Mouse (Mus musculus): Measurements from ENCODE around the gene Lipc. TPM values are rescaled to one million over a fixed set of nuclear protein-coding genes. Genes with fewer than 3 reads are reported as not detected.
A peak's percentile ranks its signal among the peaks of the same experiment; 100 is the strongest.

The Lipc gene
- polyA plus RNA-seq, 1 experiment from 2014 or later = 0.38 TPM

DNA sequence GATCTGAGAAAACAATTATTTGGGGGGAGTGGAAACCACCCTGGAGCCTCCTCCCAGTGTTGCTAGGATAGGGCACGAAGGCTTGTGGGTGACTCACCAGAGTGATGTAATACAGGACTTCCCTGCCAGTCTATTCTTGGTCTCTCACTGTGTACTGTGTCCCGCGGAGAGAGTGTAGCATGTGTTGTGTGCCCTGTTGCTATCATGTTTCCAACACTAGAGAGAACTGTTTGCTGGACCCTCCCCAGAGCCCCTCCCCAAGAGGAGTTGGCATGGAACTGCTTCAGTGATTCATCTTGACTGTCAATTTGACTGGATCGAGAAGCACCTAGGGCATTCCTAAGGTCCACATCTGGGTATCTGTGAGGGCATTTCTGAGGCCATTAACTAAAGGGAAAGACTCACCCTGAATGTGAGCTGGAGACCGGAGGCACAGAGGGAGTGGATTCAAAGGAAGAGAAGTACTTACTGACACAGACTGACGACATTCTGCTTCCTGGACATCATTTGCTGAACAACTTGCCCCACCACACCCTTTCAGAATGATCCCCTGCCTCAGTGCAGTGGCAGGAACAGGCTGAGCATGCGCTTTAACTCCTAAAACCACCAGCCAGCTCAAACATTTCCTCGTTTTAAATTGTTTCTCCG, 9.2 kb downstream of the Lipc start:
- Histone ChIP-seq H3K4me2 (ENCODE audit: low read length) (no peak overlapping the region), H3K36me3 (ENCODE audit: control insufficient read depth, insufficient read depth, low read length) (no peaks in the 10 kb centered on the region), H3K27ac (ENCODE audit: low read depth, low read length) (no peak overlapping the region), H3K4me1 (ENCODE audit: control insufficient read depth, insufficient read depth, low read length) (no peaks in the 10 kb centered on the region), H3K4me3 (ENCODE audit: low read depth, low read length) (no peak overlapping the region), H3K9me3 (replicated peaks; ENCODE audit: control insufficient read depth, low read length) (no peaks in the 10 kb centered on the region), H3K9ac (ENCODE audit: low read length) (no peak overlapping the region), H3K27me3 (replicated peaks; ENCODE audit: control insufficient read depth, insufficient read depth, low read length) (no peaks in the 10 kb centered on the region)
- WGBS = 86% methylated on average over 9 of the region's 9 CpGs
- ATAC-seq (no peak), DNase-seq (ENCODE audit: low spot score) (no peak)

DNA sequence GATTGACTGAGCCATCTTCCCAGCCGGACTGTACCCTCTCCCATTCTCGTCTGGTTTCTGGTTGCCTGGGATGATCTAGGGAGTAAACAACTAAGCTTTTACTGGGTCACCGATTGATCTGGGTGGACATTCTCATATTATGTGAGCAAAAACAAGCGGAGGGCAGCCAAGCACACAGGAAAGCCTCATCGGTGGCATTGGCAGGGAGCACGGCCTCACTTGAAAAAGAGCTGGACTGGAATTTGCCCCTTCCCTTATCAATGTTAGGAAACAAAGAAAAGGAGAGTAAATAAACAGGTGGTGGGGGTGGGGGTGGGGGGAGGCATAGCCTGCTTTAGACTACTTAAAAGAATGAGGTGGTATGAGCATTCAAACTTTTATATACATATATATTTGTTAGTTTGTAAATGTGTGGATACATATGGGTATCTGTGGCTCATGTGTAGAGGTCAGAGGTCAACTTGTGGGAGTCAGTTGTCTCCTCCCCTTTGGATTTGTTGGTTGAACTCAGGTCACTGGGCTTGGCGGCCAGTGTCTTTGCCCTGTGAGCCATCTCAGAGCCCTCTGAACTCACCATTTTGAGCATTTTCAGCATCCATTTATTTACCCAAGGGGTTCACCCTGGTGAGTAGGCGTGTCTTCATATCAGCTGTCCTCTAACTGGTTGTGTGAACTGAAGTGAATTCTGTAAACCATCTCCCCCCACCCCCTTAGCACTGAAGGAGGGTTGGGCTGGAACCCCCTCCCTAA, 12.1 kb downstream of the Lipc start:
- Histone ChIP-seq H3K27ac (ENCODE audit: low read depth, low read length) (no peak overlapping the region), H3K9ac (ENCODE audit: low read length) (no peak overlapping the region), H3K36me3 (ENCODE audit: control insufficient read depth, insufficient read depth, low read length) (no peaks in the 10 kb centered on the region), H3K9me3 (replicated peaks; ENCODE audit: control insufficient read depth, low read length) (no peaks in the 10 kb centered on the region), H3K4me2 (ENCODE audit: low read length) (no peak overlapping the region), H3K4me1 (ENCODE audit: control insufficient read depth, insufficient read depth, low read length) (no peaks in the 10 kb centered on the region), H3K27me3 (replicated peaks; ENCODE audit: control insufficient read depth, insufficient read depth, low read length) (no peaks in the 10 kb centered on the region), H3K4me3 (ENCODE audit: low read depth, low read length) (no peak overlapping the region)
- no peak for DNase-seq (ENCODE audit: low spot score)
- no peak for ATAC-seq
- 83% methylated on average over 8 of the region's 8 CpGs for WGBS

DNA sequence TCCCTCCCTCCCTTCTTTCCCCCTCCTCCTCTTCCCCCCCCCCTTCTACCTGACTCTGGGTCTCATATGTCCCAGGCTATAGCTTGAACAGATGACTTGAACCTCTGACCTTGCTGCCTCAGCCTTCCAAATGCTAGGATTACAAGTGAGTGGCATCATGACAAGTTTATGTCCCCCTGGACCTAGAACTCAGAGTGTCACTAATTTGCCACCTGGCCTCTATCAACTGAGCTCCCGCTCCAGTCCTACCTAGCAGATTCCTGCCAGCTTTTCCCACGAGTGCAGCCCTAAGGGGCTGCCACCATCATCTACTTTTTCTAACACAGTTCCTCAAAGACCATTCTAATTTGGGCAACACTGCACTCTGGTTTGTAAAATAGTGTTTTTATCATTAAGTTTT, 13.2 kb downstream of the Lipc start:
- no peaks in the 10 kb centered on the region for H3K9me3 ChIP-seq (replicated peaks; ENCODE audit: control insufficient read depth, low read length)
- H3K27me3 ChIP-seq (replicated peaks; ENCODE audit: control insufficient read depth, insufficient read depth, low read length) = no peaks in the 10 kb centered on the region
- no peak overlapping the region for H3K4me3 ChIP-seq (ENCODE audit: low read depth, low read length)
- DNase-seq (ENCODE audit: low spot score) (no peak), ATAC-seq (no peak)
- H3K36me3 ChIP-seq (ENCODE audit: control insufficient read depth, insufficient read depth, low read length) = no peaks in the 10 kb centered on the region
- no peak overlapping the region for H3K4me2 ChIP-seq (ENCODE audit: low read length)
- 61% methylated on average over 2 of the region's 2 CpGs for WGBS
- H3K4me1 ChIP-seq (ENCODE audit: control insufficient read depth, insufficient read depth, low read length) = no peaks in the 10 kb centered on the region
- H3K9ac ChIP-seq (ENCODE audit: low read length) = no peak overlapping the region
- H3K27ac ChIP-seq (ENCODE audit: low read depth, low read length) = no peak overlapping the region

DNA sequence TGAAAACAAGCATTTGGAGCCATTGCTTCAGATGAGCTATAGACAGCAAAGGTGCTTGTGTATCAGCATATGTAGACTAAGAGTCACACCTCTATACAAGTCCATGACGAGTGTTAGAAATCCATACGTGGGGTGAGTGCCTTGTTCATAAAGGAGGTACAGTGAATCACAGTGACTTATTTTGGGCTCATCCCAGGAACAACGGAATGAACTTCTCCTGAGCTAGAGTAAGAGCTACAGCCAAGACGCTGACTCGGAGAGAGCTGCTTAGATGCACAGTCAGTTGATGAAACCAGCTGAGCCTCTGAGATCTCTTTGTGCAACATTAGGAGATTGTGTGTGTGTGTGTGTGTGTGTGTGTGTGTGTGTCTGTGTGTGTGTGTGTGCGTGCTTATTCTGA, 13.9 kb downstream of the Lipc start:
- DNase-seq (ENCODE audit: low spot score) (no peak), ATAC-seq (no peak)
- no peaks in the 10 kb centered on the region for H3K27me3 ChIP-seq (replicated peaks; ENCODE audit: control insufficient read depth, insufficient read depth, low read length)
- H3K9me3 ChIP-seq (replicated peaks; ENCODE audit: control insufficient read depth, low read length) = no peaks in the 10 kb centered on the region
- H3K36me3 ChIP-seq (ENCODE audit: control insufficient read depth, insufficient read depth, low read length) = no peaks in the 10 kb centered on the region
- H3K4me2 ChIP-seq (ENCODE audit: low read length) = no peak overlapping the region
- H3K4me3 ChIP-seq (ENCODE audit: low read depth, low read length) = no peak overlapping the region
- WGBS = 89% methylated on average over 6 of the region's 6 CpGs
- no peak overlapping the region for H3K9ac ChIP-seq (ENCODE audit: low read length)
- H3K27ac ChIP-seq (ENCODE audit: low read depth, low read length) = no peak overlapping the region
- no peaks in the 10 kb centered on the region for H3K4me1 ChIP-seq (ENCODE audit: control insufficient read depth, insufficient read depth, low read length)

DNA sequence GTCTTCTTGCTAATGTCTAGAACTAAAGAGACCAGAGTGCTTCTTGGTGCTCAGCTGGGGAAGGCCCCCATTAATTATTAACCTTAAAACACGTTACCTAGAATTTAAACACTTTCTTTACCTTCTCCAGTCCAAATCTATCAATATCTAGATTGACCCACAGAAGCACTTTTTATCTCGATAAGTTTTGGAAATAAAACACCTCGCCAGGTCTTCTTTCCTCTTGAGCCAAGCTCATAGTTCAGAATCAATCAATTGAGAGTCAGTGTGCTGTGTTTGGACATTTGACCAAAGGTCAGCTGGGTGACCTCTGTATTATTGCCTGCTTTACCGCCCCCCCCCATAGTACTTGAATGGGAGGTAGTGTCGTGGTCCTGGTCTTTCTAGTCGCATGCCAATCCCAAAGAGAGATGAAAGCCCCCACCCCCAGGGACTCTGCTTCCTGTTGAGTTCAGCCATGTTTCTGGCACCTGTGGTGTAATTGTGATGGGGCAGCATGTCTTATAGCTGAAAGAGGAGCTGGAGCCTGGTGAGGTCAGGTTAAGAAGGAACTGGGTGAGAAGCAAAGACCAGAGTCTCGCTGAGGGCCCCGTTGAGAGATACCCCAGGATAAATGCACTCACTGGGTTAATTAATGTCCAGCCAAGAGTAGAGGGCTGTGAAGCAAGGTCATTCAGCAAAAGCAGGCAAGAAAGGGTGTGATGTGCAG, 17.3 kb downstream of the Lipc start:
- ATAC-seq = no peak

DNA sequence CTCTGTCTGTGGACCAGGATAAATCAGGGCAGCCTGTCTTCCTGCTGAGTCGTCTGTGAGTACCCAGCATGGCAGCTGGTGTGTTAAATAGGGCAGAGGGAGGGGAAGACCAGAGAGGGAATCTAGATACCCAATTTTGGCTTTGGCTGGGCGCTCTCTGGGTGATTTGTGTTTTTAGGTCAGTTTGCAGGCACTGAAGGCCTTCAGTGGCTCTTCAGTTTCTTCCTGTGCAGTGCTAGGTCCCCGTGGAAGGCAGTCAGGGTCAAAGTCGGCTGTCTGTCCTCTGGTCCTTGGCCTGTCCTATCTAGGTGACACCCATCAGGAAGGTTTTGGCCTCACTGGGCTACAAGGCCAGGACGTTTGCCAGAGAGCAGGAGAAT, 21.4 kb downstream of the Lipc start:
- no peaks in the 10 kb centered on the region for H3K27me3 ChIP-seq (replicated peaks; ENCODE audit: control insufficient read depth, insufficient read depth, low read length)
- no peaks in the 10 kb centered on the region for H3K4me1 ChIP-seq (ENCODE audit: control insufficient read depth, insufficient read depth, low read length)
- DNase-seq (ENCODE audit: low spot score) (no peak), ATAC-seq (no peak)
- no peak overlapping the region for H3K4me2 ChIP-seq (ENCODE audit: low read length)
- H3K9ac ChIP-seq (ENCODE audit: low read length) = no peak overlapping the region
- 73% methylated on average over 5 of the region's 5 CpGs for WGBS
- H3K4me3 ChIP-seq (ENCODE audit: low read depth, low read length) = no peak overlapping the region
- no peak overlapping the region for H3K27ac ChIP-seq (ENCODE audit: low read depth, low read length)
- H3K36me3 ChIP-seq (ENCODE audit: control insufficient read depth, insufficient read depth, low read length) = no peaks in the 10 kb centered on the region
- no peaks in the 10 kb centered on the region for H3K9me3 ChIP-seq (replicated peaks; ENCODE audit: control insufficient read depth, low read length)

More for the DNA sequence above, 17.3 kb downstream of the Lipc start:
- Histone ChIP-seq H3K4me2 (ENCODE audit: low read length) (no peak overlapping the region), H3K4me3 (ENCODE audit: low read depth, low read length) (no peak overlapping the region), H3K9me3 (replicated peaks; ENCODE audit: control insufficient read depth, low read length) (no peaks in the 10 kb centered on the region), H3K9ac (ENCODE audit: low read length) (no peak overlapping the region), H3K4me1 (ENCODE audit: control insufficient read depth, insufficient read depth, low read length) (no peaks in the 10 kb centered on the region), H3K36me3 (ENCODE audit: control insufficient read depth, insufficient read depth, low read length) (no peaks in the 10 kb centered on the region), H3K27me3 (replicated peaks; ENCODE audit: control insufficient read depth, insufficient read depth, low read length) (no peaks in the 10 kb centered on the region), H3K27ac (ENCODE audit: low read depth, low read length) (no peak overlapping the region)
- 69% methylated on average over 8 of the region's 8 CpGs for WGBS
- no peak for DNase-seq (ENCODE audit: low spot score)

DNA sequence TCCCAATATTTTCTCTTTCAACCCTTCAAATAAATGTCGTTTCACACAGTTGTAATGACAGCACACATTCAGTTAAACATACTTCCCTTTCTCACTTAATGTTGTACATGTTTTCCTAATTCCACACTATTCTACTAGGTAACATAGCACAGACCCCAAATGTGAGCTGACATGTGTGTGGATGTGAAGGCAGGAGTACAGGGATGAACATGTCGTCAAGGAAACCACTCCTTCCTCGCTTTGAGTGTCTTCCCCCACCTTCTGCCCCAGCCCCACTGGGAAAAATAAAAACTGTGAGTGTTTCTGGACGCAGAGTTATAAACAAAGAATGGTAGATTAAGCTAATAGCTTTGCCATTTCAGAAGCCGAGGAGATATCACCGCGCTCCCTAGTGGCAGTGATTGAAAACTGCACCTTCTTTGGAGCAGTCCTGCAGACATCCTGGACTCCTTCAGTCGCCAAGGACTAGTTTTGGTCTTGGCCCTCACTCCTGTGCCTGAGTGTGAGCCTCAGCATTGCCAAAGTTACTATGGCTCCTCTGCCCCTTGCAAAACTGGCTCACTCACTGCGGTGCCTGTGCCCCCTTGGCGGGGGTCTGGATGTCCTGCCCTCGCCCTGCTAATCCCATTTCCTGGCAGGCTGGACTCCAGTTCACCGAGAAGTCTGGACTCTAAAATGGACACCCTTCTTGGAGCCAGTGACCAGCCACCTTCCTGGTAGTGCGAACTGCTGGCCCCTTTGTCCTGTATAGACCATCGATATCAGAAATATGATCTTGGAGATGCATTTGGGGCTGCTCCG, 22.0 kb downstream of the Lipc start:
- 58% methylated on average over 15 of the region's 15 CpGs for WGBS
- DNase-seq (ENCODE audit: low spot score) = peak; percentile 63
- no peak overlapping the region for H3K9ac ChIP-seq (ENCODE audit: low read length)
- ATAC-seq = no peak
- no peak overlapping the region for H3K4me3 ChIP-seq (ENCODE audit: low read depth, low read length)
- H3K27me3 ChIP-seq (replicated peaks; ENCODE audit: control insufficient read depth, insufficient read depth, low read length) = no peaks in the 10 kb centered on the region
- H3K36me3 ChIP-seq (ENCODE audit: control insufficient read depth, insufficient read depth, low read length) = no peaks in the 10 kb centered on the region
- H3K27ac ChIP-seq (ENCODE audit: low read depth, low read length) = no peak overlapping the region
- no peak overlapping the region for H3K4me2 ChIP-seq (ENCODE audit: low read length)
- H3K4me1 ChIP-seq (ENCODE audit: control insufficient read depth, insufficient read depth, low read length) = no peaks in the 10 kb centered on the region
- H3K9me3 ChIP-seq (replicated peaks; ENCODE audit: control insufficient read depth, low read length) = no peaks in the 10 kb centered on the region

DNA sequence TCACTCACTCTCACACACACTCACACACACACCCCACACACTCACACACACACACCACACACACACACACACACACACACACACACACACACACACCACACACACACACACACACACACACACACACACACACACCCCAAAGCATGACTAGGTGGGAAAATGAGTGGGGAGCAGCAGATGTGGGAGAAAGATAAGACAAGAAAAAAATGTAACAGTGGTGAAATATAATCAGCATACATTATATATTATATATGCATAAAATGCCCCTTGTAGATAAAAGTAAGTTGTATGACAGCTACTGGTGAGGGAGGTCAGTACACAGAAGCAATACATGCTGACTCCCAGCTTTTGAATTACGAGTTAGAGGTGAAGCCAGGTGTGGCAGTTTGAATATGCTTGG, 23.6 kb downstream of the Lipc start:
- Histone ChIP-seq H3K36me3 (ENCODE audit: control insufficient read depth, insufficient read depth, low read length) (no peaks in the 10 kb centered on the region), H3K9me3 (replicated peaks; ENCODE audit: control insufficient read depth, low read length) (no peaks in the 10 kb centered on the region), H3K27ac (ENCODE audit: low read depth, low read length) (no peak overlapping the region), H3K27me3 (replicated peaks; ENCODE audit: control insufficient read depth, insufficient read depth, low read length) (no peaks in the 10 kb centered on the region), H3K4me3 (ENCODE audit: low read depth, low read length) (no peak overlapping the region), H3K4me1 (ENCODE audit: control insufficient read depth, insufficient read depth, low read length) (no peaks in the 10 kb centered on the region), H3K4me2 (ENCODE audit: low read length) (no peak overlapping the region), H3K9ac (ENCODE audit: low read length) (no peak overlapping the region)
- 81% methylated on average over 1 of the region's 1 CpGs for WGBS
- ATAC-seq (no peak), DNase-seq (ENCODE audit: low spot score) (no peak)
